Comparison of ENCODE assay signal across 10 mouse cellular contexts in genomic region chr8:118436751-118437150, GRCm38 (mm10).
"Had no signal": no experiment of that assay in that cellular context is flagged by ENCODE, and none has a peak within 500 bp of the region (broad histone marks: within the 10 kb centered on the region; RNA-seq: fewer than 3 reads in every experiment).

No protein-coding gene starts in this region.

- H3K4me3 ChIP-seq: left cerebral cortex, adult 2 months; limb, embryonic 13.5 days; neural tube, embryonic 12.5 days had no signal

- H3K27ac ChIP-seq: left cerebral cortex, adult 2 months; limb, embryonic 13.5 days; liver, embryonic 14.5 days; neural tube, embryonic 12.5 days had no signal

- H3K9me3 ChIP-seq: limb, embryonic 13.5 days; neural tube, embryonic 12.5 days had no signal

- DNase-seq: kidney, postnatal 25 days; left cerebral cortex, postnatal 4 days; lung, adult 18-20 months; lung, postnatal 36 days; thymus, adult 18-20 months; thymus, postnatal 14 days had no signal

- H3K27me3 ChIP-seq: limb, embryonic 13.5 days; neural tube, embryonic 12.5 days had no signal

- H3K36me3 ChIP-seq: limb, embryonic 13.5 days; neural tube, embryonic 12.5 days had no signal

- H3K4me2 ChIP-seq: limb, embryonic 13.5 days; neural tube, embryonic 12.5 days had no signal

- H3K9ac ChIP-seq: limb, embryonic 13.5 days; liver, embryonic 14.5 days; neural tube, embryonic 12.5 days had no signal
